Mouse (Mus musculus) layer of hippocampus, adult 18-20 months (tissue): ENCODE data around the gene Cavin3. TPM values are rescaled to one million over a fixed set of nuclear protein-coding genes. Genes with fewer than 3 reads are reported as not detected.

Experiments
- total RNA-seq, 2 experiments: library from RNA; stranded (reverse); gene quantifications; 2 replicates each; pipeline ENCODE4 v1.2.3; 2021

The Cavin3 gene
- total RNA-seq, 2 experiments from 2014 or later: 14.3 to 15.9 TPM

Other genes with a start within 250 kb of the Cavin3 start
- gene Olfr688, start 194.2 kb downstream of the Cavin3 start, total RNA-seq: not detected
- not detected for gene Olfr689, start 171.1 kb downstream of the Cavin3 start, total RNA-seq
- gene Olfr690, start 148.2 kb downstream of the Cavin3 start, total RNA-seq: under 1 TPM; 0.25 to 0.64 TPM
- gene Olfr691, start 140.0 kb downstream of the Cavin3 start, total RNA-seq: under 1 TPM; 0.35 to 0.36 TPM
- not detected for gene Olfr692, start 114.1 kb downstream of the Cavin3 start, total RNA-seq
- not detected for gene Gm5901, start 107.3 kb downstream of the Cavin3 start, total RNA-seq
- 10 to 100 TPM; 55.9 to 59.4 TPM for gene Fam160a2, start 82.2 kb downstream of the Cavin3 start, total RNA-seq
- gene Cnga4, start 77.7 kb downstream of the Cavin3 start, total RNA-seq: under 1 TPM; 0.63 to 0.69 TPM
- gene Cckbr, start 56.6 kb downstream of the Cavin3 start, total RNA-seq: 1 to 10 TPM; 5.4 to 9.2 TPM
- gene Smpd1, start 72.1 kb upstream of the Cavin3 start, total RNA-seq: 10 to 100 TPM; 83.8 to 89.3 TPM
- gene Apbb1, start 99.4 kb upstream of the Cavin3 start, total RNA-seq: 100 to 1,000 TPM; 382 to 388 TPM
- under 1 TPM in 1 of 2 experiments, not detected in 1; 0.42 TPM for gene Hpx, start 117.8 kb upstream of the Cavin3 start, total RNA-seq
- gene Trim3, start 151.3 kb upstream of the Cavin3 start, total RNA-seq: 100 to 1,000 TPM; 122 to 136 TPM
- 10 to 100 TPM; 69.2 to 73.6 TPM for gene Timm10b, start 157.8 kb upstream of the Cavin3 start, total RNA-seq
- 100 to 1,000 TPM; 101 to 110 TPM for gene Arfip2, start 158.1 kb upstream of the Cavin3 start, total RNA-seq
- 10 to 100 TPM in 1 of 2 experiments, 1 to 10 TPM in 1; 7.7 to 16.5 TPM for gene Gm45799, start 158.3 kb upstream of the Cavin3 start, total RNA-seq
- 1 to 10 TPM; 3.9 to 7.0 TPM for gene Dnhd1, start 168.5 kb upstream of the Cavin3 start, total RNA-seq